Mouse (Mus musculus) subcutaneous adipose tissue, adult 2 months (tissue): ENCODE results near the gene Disp1. TPM values are rescaled to one million over a fixed set of nuclear protein-coding genes. Genes with fewer than 3 reads are reported as not detected.

Experiments used
- polyA plus RNA-seq: library from polyadenylated mRNA; depleted of rRNA; stranded (reverse); fragments of >200 nt; gene quantifications from 2 replicates; pipeline ENCODE4 v1.2.3, GENCODE M21; 2012; ENCODE audit warnings: low replicate concordance; rRNA removed

The Disp1 gene
- 11.7 and 16.5 TPM in 2 replicates for polyA plus RNA-seq

GRCm38 (mm10) chr1:183220796-183221718 is at the start of gene Disp1:
TSS of gene Disp1 (minus strand) at chr1:183221522.

Other genes starting within 250 kb of the Disp1 start
- gene Aida, start 75.1 kb upstream of the Disp1 start, polyA plus RNA-seq = 35.6 and 37.6 TPM in 2 replicates
- 21.6 and 23.1 TPM in 2 replicates for gene Brox, start 75.7 kb upstream of the Disp1 start, polyA plus RNA-seq
- 86.1 and 89.2 TPM in 2 replicates for gene Mia3, start 148.0 kb upstream of the Disp1 start, polyA plus RNA-seq
- 4.4 and 12.3 TPM in 2 replicates for gene Taf1a, start 167.5 kb upstream of the Disp1 start, polyA plus RNA-seq
- 0.09 and 0.17 TPM in 2 replicates for gene Hhipl2, start 196.7 kb upstream of the Disp1 start, polyA plus RNA-seq